Mouse (Mus musculus): Measurements from ENCODE around the gene Pnn.

DNA sequence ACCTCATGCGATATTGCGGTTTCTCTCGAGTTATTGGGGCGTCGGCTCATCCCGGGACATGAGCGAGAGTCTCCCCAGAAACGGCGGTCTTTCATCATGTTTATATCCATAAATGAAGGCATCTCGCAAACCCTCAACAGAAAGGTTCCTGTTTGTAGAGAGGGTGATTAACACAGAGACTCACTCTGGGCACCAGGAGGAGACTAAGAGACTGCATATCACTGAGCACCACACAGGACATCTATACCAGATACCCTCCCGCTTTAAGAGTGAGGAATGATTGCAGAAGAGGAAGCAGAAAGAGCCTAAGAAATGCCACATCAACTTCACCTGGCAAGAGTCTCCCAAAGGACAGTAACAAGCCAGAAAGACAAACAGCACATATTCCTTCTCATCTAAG, 10.5 kb upstream of the Pnn start:
- no peak for TF ChIP-seq CTCF (IDR thresholded peaks at IDR 0.05; ENCODE audit: borderline replicate concordance, control insufficient read depth, extremely low read depth, insufficient read depth, low read length, poor library complexity)
- TF ChIP-seq POLR2A (IDR thresholded peaks at IDR 0.05; ENCODE audit: control insufficient read depth, extremely low read depth, insufficient read depth, low read length, poor library complexity), result no peak
